Mouse (Mus musculus): ENCODE measurements around the gene Polr2c. TPM values are rescaled to one million over a fixed set of nuclear protein-coding genes. Genes with fewer than 3 reads are reported as not detected.

The Polr2c gene
- polyA plus RNA-seq (2015; fragmentation: Nextera tagmentation; extraction: Ambion mirVana) = 107 and 122 TPM in 2 replicates

DNA sequence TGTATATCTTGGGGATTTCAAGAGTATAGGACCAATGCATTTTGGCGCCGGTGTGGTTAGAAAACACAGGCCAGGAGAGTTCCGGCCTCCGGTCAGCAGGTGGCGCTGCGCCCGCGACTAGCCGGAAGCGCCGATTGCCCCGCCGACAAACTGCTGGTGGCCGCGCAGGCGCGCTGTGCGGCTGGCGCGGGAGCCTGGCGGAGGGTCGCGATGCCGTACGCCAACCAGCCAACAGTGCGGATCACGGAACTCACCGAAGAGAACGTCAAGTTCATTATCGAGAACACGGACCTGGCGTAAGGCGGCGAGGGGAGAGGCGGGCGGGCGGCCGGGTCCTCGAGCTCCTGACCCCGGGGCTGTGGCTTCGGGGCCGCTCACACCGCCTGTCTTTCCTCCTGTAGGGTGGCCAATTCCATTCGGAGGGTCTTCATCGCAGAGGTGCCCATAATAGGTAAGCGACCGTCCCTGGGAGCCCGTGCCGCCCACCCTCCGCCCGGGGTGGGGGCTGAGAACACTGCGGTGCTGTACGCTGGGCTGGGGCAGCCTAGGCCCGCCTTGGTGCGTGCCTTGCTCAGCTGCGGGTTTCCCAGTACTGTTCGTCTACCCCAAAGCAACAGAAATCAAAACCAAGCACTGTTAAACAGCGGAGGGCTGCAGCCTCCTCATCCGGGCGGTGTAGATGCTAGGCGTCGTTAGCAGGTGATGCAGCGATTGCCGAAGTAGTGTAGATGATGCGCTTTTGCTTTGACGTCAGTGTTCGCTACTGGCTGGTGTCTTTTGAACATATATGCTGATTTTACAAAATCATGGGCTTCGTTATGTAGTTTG is at the start of gene Polr2c:
TSS of gene Polr2c (plus strand) at position 105 of the 828 bp plus-strand sequence.
- Histone ChIP-seq H3K27ac (peak within 1 kb of the TSS; percentile 64), H3K4me1 (replicated peaks) (peaks cover 15% of the 10 kb centered on the region), H3K27me3 (no peaks in the 10 kb centered on the region), H3K4me2 (peak within 1 kb of the TSS; percentile 77), H3K4me3 (peak within 1 kb of the TSS; percentile 69), H3K36me3 (peaks cover 48% of the 10 kb centered on the region), H3K9me3 (replicated peaks) (no peaks in the 10 kb centered on the region), H3K9ac (peak within 1 kb of the TSS; percentile 89)
- peak; percentile 76 for ATAC-seq (replicated peaks; ENCODE audit: insufficient number of reproducible peaks, insufficient read depth, low FRiP score, low read depth)
- under 1% methylated on average over 68 of the region's 68 CpGs for WGBS

DNA sequence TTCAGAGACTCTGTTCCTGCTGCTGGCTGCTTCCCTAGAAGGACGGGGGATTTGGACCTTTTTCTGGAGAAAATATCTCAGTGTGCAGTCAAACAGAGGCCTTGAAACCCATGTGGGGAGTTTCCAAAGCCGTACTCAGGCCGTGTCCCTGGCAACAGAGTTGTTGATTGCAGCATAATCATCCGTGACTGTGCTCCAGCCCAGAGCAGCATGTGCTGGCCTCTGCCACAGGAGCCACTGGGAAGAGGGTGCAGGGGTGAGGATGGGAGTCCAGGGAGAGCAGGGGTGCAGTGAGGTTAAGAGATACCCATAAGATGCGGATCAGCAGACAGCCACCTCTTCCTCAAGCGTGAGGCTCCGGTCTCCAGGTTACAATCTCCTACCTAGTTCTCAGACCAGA is 49.7 kb upstream of the Polr2c start:
- peaks cover 9% of the 10 kb centered on the region for H3K4me1 ChIP-seq (replicated peaks)
- H3K27me3 ChIP-seq = peaks cover 5% of the 10 kb centered on the region; the same call in 1 of the 2 replicates
- no peak overlapping the region for H3K4me3 ChIP-seq
- ATAC-seq (replicated peaks; ENCODE audit: insufficient number of reproducible peaks, insufficient read depth, low FRiP score, low read depth) = no peak
- no peak overlapping the region for H3K27ac ChIP-seq
- H3K9me3 ChIP-seq (replicated peaks) = no peaks in the 10 kb centered on the region
- H3K4me2 ChIP-seq = no peak overlapping the region
- no peak overlapping the region for H3K9ac ChIP-seq
- 56% methylated on average over 7 of the region's 7 CpGs for WGBS
- H3K36me3 ChIP-seq = no peaks in the 10 kb centered on the region

DNA sequence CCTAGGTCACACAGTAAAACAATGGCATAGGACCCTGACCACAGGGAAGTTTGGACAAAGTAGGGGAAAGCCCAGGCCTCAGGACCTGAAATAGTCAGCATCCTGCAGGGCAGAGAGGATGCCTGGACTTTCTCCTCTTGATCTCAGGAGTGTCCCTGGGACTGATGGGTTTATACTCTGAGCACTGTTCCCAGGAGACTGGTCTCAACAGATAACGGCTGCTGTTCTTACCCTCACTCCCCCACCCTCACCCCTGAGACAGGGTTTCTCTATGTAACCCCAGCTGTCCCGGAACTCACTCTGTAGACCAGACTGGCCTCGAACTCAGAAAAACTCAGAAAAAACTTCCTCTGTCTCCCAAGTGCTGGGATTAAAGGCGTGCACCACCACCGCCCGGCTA is 48.9 kb upstream of the Polr2c start:
- Histone ChIP-seq H3K4me1 (replicated peaks) (peaks cover 11% of the 10 kb centered on the region), H3K9me3 (replicated peaks) (no peaks in the 10 kb centered on the region), H3K27me3 (peaks cover 5% of the 10 kb centered on the region; the same call in 1 of the 2 replicates), H3K36me3 (no peaks in the 10 kb centered on the region), H3K4me2 (no peak overlapping the region), H3K27ac (no peak overlapping the region), H3K4me3 (no peak overlapping the region), H3K9ac (no peak overlapping the region)
- 75% methylated on average over 6 of the region's 6 CpGs for WGBS
- ATAC-seq (replicated peaks; ENCODE audit: insufficient number of reproducible peaks, insufficient read depth, low FRiP score, low read depth) = no peak

DNA sequence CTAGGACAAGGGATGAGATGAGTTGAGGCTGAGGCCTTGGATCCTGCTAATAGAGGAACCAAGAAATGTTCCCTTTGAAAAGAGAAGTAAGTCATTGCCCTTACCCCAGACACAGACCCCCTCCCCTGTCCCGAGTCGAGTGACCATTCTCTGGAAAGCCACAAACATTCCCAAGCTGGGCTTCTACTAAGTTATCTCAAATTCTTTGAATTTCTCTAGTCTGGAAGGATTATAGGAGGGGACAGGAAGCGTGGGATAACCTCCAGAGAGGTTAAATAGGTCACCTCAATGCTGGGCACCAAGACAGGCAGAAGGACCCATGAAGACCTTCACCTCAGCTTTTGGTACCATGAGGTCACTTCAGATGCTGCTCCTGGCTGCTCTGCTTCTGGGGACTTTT is 47.1 kb upstream of the Polr2c start, which contains the start of gene Ccl17:
TSS of gene Ccl17 (plus strand) at position 301 of the 400 bp plus-strand sequence.
- H3K36me3 ChIP-seq = no peaks in the 10 kb centered on the region
- no peak within 1 kb of the TSS for H3K27ac ChIP-seq
- no peak within 1 kb of the TSS for H3K4me3 ChIP-seq
- no peak for ATAC-seq (replicated peaks; ENCODE audit: insufficient number of reproducible peaks, insufficient read depth, low FRiP score, low read depth)
- H3K4me2 ChIP-seq = no peak within 1 kb of the TSS
- no peaks in the 10 kb centered on the region for H3K9me3 ChIP-seq (replicated peaks)
- no peak within 1 kb of the TSS for H3K9ac ChIP-seq
- whole genome bisulfite sequencing = 31% methylated on average over 3 of the region's 3 CpGs
- H3K27me3 ChIP-seq = peaks cover 5% of the 10 kb centered on the region; the same call in 1 of the 2 replicates
- H3K4me1 ChIP-seq (replicated peaks) = peaks cover 3% of the 10 kb centered on the region; the same call in 1 of the 2 replicates

DNA sequence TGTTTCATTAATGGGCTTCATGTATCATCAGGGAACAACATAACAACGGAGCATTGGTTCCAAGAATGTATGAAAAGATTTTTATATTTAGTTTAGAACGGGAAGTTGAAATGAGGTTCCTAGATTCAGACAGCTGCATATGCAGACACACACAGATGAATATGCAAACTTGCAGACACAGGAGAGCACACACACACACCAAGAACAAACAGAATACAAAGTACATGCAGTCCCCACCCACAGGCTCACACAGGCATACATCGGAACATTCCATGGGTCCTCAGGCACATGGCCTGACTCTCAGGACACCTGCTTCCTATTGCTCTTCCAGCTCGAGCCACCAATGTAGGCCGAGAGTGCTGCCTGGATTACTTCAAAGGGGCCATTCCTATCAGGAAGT is 46.4 kb upstream of the Polr2c start:
- ATAC-seq (replicated peaks; ENCODE audit: insufficient number of reproducible peaks, insufficient read depth, low FRiP score, low read depth) = no peak
- no peak overlapping the region for H3K4me3 ChIP-seq
- H3K36me3 ChIP-seq = no peaks in the 10 kb centered on the region
- H3K9me3 ChIP-seq (replicated peaks) = no peaks in the 10 kb centered on the region
- no peak overlapping the region for H3K9ac ChIP-seq
- H3K27me3 ChIP-seq = peaks cover 5% of the 10 kb centered on the region; the same call in 1 of the 2 replicates
- WGBS = 77% methylated on average over 5 of the region's 5 CpGs
- peaks cover 3% of the 10 kb centered on the region; the same call in 1 of the 2 replicates for H3K4me1 ChIP-seq (replicated peaks)
- no peak overlapping the region for H3K4me2 ChIP-seq
- H3K27ac ChIP-seq = no peak overlapping the region

DNA sequence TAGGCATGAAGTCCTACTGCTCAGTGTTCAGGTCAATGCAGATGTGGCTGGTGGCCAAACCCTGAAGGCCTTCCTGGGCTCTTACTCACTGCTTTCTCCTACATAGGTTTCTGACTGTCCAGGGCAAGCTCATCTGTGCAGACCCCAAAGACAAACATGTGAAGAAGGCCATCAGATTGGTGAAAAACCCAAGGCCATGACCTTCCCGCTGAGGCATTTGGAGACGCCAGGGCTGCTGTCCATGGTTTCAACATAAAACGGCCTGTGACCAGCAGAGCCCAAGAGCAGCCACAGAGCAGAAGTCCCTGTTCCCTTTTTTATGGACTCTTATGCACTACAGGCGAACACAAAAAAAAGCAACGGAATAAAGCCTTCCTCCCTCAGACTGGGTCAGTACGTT is 45.6 kb upstream of the Polr2c start:
- H3K36me3 ChIP-seq = no peaks in the 10 kb centered on the region
- no peak overlapping the region for H3K4me2 ChIP-seq

DNA sequence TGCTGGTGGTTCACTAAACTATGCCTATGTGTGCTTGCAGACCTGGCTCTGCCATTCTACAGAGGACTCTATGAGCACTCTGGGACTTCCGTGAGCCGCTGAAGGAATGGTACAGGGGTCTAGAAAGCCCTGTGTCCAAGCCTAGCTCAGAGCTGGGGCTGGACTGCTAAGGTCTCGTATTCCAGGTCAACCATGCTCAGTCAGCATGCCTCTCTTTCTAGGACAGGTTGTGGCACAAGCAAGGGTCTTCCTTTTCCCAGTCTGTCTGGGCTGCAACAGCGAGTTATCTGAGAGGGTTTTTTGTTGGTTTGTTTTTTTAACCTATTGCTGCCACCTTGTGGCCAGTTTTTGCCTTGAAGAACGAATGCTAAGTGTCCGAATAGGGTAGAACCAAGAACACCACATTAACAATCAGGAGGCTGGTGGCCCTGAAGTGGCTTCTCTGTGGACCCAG is 44.6 kb upstream of the Polr2c start:
- Histone ChIP-seq H3K4me1 (replicated peaks) (peaks cover 3% of the 10 kb centered on the region; the same call in 1 of the 2 replicates), H3K27ac (no peak overlapping the region), H3K4me2 (peak overlapping the region; percentile 40; the same call in 1 of the 2 replicates), H3K27me3 (0 out of 2 replicates have a peak, but pooled peaks cover 2% of the 10 kb centered on the region), H3K9me3 (replicated peaks) (no peaks in the 10 kb centered on the region), H3K9ac (no peak overlapping the region), H3K36me3 (no peaks in the 10 kb centered on the region), H3K4me3 (no peak overlapping the region)
- WGBS = 31% methylated on average over 6 of the region's 6 CpGs
- ATAC-seq (replicated peaks; ENCODE audit: insufficient number of reproducible peaks, insufficient read depth, low FRiP score, low read depth) = no peak; the same call in 1 of the 2 replicates

More for the DNA sequence above, 45.6 kb upstream of the Polr2c start:
- Histone ChIP-seq H3K4me1 (replicated peaks) (peaks cover 3% of the 10 kb centered on the region; the same call in 1 of the 2 replicates), H3K4me3 (no peak overlapping the region), H3K9ac (no peak overlapping the region), H3K9me3 (replicated peaks) (no peaks in the 10 kb centered on the region), H3K27ac (no peak overlapping the region), H3K27me3 (peaks cover 4% of the 10 kb centered on the region; the same call in 1 of the 2 replicates)
- no peak for ATAC-seq (replicated peaks; ENCODE audit: insufficient number of reproducible peaks, insufficient read depth, low FRiP score, low read depth)
- 73% methylated on average over 6 of the region's 6 CpGs for WGBS

DNA sequence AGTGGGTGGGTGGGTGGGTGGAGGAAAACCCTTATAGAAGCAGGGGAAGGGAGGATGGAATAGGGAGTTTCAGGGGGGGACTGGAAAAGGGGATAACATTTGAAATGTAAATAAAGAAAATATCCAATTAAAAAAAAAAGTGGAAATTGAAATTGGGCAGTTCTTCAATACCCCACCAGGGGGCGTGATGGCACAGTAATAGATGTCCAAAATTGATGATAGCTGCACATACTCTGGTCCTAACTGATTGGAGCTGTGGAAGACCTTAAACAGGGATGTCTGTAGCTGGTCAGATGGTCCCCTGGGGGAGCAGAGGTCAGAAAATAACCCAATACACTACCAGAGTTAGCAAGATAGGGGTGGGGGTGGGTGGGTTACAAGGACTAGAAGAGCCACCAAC is 42.7 kb upstream of the Polr2c start:
- Histone ChIP-seq H3K9ac (no peak overlapping the region), H3K27me3 (0 out of 2 replicates have a peak, but pooled peaks cover 2% of the 10 kb centered on the region), H3K4me2 (no peak overlapping the region), H3K36me3 (no peaks in the 10 kb centered on the region), H3K4me1 (replicated peaks) (peaks cover 3% of the 10 kb centered on the region; the same call in 1 of the 2 replicates), H3K27ac (no peak overlapping the region), H3K4me3 (no peak overlapping the region), H3K9me3 (replicated peaks) (no peaks in the 10 kb centered on the region)
- WGBS = 0% methylated on average over 1 of the region's 1 CpGs
- ATAC-seq (replicated peaks; ENCODE audit: insufficient number of reproducible peaks, insufficient read depth, low FRiP score, low read depth) = no peak

DNA sequence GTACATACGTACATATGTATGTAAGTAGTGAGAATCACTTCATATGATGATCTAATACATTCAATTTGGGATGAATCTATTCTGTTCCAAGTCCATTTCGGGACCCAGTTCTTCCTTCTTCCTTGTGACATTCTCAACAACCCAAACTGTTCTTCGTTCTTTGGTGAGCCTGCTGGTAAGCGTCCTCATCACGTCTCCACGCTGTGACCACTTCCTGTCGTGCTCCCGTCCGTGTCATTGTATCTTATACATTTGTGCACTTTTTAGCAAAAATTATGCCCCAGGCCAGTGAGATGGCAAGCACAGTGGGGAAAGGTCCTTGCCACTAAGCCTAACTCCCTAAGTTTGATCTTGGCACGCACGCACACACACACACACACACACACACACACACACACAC is 39.3 kb upstream of the Polr2c start:
- Histone ChIP-seq H3K4me2 (no peak overlapping the region), H3K36me3 (peaks cover 14% of the 10 kb centered on the region), H3K4me3 (no peak overlapping the region), H3K9ac (no peak overlapping the region), H3K27me3 (no peaks in the 10 kb centered on the region), H3K4me1 (replicated peaks) (0 out of 2 replicates have a peak, but pooled peaks cover 2% of the 10 kb centered on the region), H3K27ac (no peak overlapping the region), H3K9me3 (replicated peaks) (no peaks in the 10 kb centered on the region)
- ATAC-seq (replicated peaks; ENCODE audit: insufficient number of reproducible peaks, insufficient read depth, low FRiP score, low read depth) = no peak
- WGBS = 83% methylated on average over 11 of the region's 11 CpGs

DNA sequence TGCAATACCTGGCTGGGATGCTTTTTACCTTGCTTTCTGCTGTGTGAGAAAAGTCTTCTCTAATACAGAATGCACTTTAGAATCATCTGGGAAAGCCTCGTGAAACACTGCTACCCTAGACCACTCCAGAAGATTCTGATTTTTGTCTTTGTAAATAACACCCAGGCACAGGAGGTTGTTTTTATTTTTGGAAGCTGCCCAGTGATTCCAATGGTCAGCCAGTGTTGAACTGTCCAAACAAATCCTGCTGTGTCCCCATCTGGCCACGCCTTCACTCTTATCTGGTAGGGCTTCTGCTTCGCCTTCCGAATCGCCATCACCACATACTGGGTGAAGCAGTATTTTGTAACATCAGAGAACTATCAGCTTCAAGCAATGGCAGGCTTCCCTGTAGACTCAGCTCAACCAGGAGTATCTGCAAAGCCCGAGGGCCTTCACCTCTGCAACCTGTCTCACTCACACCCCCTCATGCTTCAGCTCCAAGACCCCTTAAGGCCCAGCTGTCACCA is 37.5 kb upstream of the Polr2c start:
- H3K27ac ChIP-seq = no peak overlapping the region
- ATAC-seq (replicated peaks; ENCODE audit: insufficient number of reproducible peaks, insufficient read depth, low FRiP score, low read depth) = no peak
- 53% methylated on average over 6 of the region's 6 CpGs for WGBS
- no peaks in the 10 kb centered on the region for H3K27me3 ChIP-seq
- H3K9ac ChIP-seq = no peak overlapping the region
- H3K4me1 ChIP-seq (replicated peaks) = 0 out of 2 replicates have a peak, but pooled peaks cover 2% of the 10 kb centered on the region
- H3K4me3 ChIP-seq = no peak overlapping the region
- H3K4me2 ChIP-seq = no peak overlapping the region
- no peaks in the 10 kb centered on the region for H3K9me3 ChIP-seq (replicated peaks)
- H3K36me3 ChIP-seq = peaks cover 31% of the 10 kb centered on the region

DNA sequence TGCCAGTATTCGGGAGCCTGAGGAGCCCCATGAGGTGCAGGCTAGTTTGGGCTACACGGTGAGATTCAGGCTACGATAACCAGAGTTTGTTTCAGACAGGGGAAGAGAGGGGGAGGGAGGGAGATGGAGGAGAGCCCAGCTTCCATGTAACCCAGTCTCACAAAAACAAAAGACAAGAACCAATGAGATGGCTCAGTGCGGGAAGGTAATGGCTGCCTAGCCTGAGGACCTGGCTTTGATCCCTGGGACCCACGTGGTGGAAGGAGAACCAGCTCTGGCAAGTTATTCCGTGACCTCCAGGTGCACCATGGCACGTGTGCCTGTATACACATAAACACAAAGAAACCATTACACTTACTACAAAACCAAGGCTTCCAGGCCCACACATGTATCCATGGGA is 36.7 kb upstream of the Polr2c start:
- Histone ChIP-seq H3K4me1 (replicated peaks) (0 out of 2 replicates have a peak, but pooled peaks cover 2% of the 10 kb centered on the region), H3K27ac (no peak overlapping the region), H3K9me3 (replicated peaks) (no peaks in the 10 kb centered on the region), H3K36me3 (peaks cover 38% of the 10 kb centered on the region), H3K9ac (no peak overlapping the region), H3K4me3 (no peak overlapping the region), H3K4me2 (no peak overlapping the region), H3K27me3 (no peaks in the 10 kb centered on the region)
- WGBS = 90% methylated on average over 7 of the region's 7 CpGs
- no peak for ATAC-seq (replicated peaks; ENCODE audit: insufficient number of reproducible peaks, insufficient read depth, low FRiP score, low read depth)
